Mouse (Mus musculus): ENCODE measurements at regions not wholly inside any gene's neighbourhood (a gene's known extent, or its start where the extent isn't known, plus 50 kb on each side); places are given as distances from the start of the nearest gene placed in this dataset.

GRCm38 (mm10) chr4:39717477-39717876 is 267.4 kb downstream of the 1700009N14Rik start:
- ATAC-seq (replicated peaks) = no peak
- H3K4me2 ChIP-seq = no peak overlapping the region
- H3K9me3 ChIP-seq = no peaks in the 10 kb centered on the region
- no peaks in the 10 kb centered on the region for H3K27me3 ChIP-seq (replicated peaks)
- no peak overlapping the region for H3K9ac ChIP-seq
- no peaks in the 10 kb centered on the region for H3K4me1 ChIP-seq
- H3K4me3 ChIP-seq = no peak overlapping the region
- no peak overlapping the region for H3K27ac ChIP-seq
- H3K36me3 ChIP-seq (replicated peaks) = no peaks in the 10 kb centered on the region
- 91% methylated on average over 6 of the region's 6 CpGs for WGBS

- WGBS = 81% methylated on average over 7 of the region's 7 CpGs
Observed at GRCm38 (mm10) chr4:39718691-39719090, 268.6 kb downstream of the 1700009N14Rik start.

GRCm38 (mm10) chr4:39719951-39720350 is 269.9 kb downstream of the 1700009N14Rik start:
- no peak for ATAC-seq (replicated peaks)
- no peaks in the 10 kb centered on the region for H3K4me1 ChIP-seq
- no peaks in the 10 kb centered on the region for H3K9me3 ChIP-seq
- no peak overlapping the region for H3K4me3 ChIP-seq
- no peak overlapping the region for H3K9ac ChIP-seq
- no peaks in the 10 kb centered on the region for H3K27me3 ChIP-seq (replicated peaks)
- 80% methylated on average over 4 of the region's 4 CpGs for WGBS
- no peak overlapping the region for H3K27ac ChIP-seq
- no peak overlapping the region for H3K4me2 ChIP-seq
- H3K36me3 ChIP-seq (replicated peaks) = no peaks in the 10 kb centered on the region

More at GRCm38 (mm10) chr4:39718691-39719090, 268.6 kb downstream of the 1700009N14Rik start:
- Histone ChIP-seq H3K27me3 (replicated peaks) (no peaks in the 10 kb centered on the region), H3K27ac (no peak overlapping the region), H3K4me1 (no peaks in the 10 kb centered on the region), H3K9ac (no peak overlapping the region), H3K9me3 (no peaks in the 10 kb centered on the region), H3K4me2 (no peak overlapping the region), H3K4me3 (no peak overlapping the region), H3K36me3 (replicated peaks) (no peaks in the 10 kb centered on the region)
- no peak for ATAC-seq (replicated peaks)

- no peak overlapping the region for H3K4me3 ChIP-seq
- no peak for ATAC-seq (replicated peaks)
- 79% methylated on average over 7 of the region's 7 CpGs for WGBS
Observed at GRCm38 (mm10) chr4:39721524-39721923, 271.4 kb downstream of the 1700009N14Rik start.

GRCm38 (mm10) chr4:39765586-39765985 is 315.5 kb downstream of the 1700009N14Rik start:
- no peak overlapping the region for H3K4me2 ChIP-seq
- no peak overlapping the region for H3K27ac ChIP-seq
- no peak for ATAC-seq (replicated peaks)
- WGBS = 80% methylated on average over 2 of the region's 2 CpGs
- H3K4me3 ChIP-seq = no peak overlapping the region
- no peak overlapping the region for H3K9ac ChIP-seq
- peaks cover 5% of the 10 kb centered on the region; the same call in 1 of the 2 replicates for H3K9me3 ChIP-seq
- no peaks in the 10 kb centered on the region for H3K27me3 ChIP-seq (replicated peaks)
- H3K4me1 ChIP-seq = no peaks in the 10 kb centered on the region
- H3K36me3 ChIP-seq (replicated peaks) = no peaks in the 10 kb centered on the region

More at GRCm38 (mm10) chr4:39721524-39721923, 271.4 kb downstream of the 1700009N14Rik start:
- H3K9me3 ChIP-seq = no peaks in the 10 kb centered on the region
- H3K27me3 ChIP-seq (replicated peaks) = no peaks in the 10 kb centered on the region
- no peak overlapping the region for H3K9ac ChIP-seq
- H3K4me2 ChIP-seq = no peak overlapping the region
- H3K4me1 ChIP-seq = no peaks in the 10 kb centered on the region
- H3K27ac ChIP-seq = no peak overlapping the region
- no peaks in the 10 kb centered on the region for H3K36me3 ChIP-seq (replicated peaks)

GRCm38 (mm10) chr4:39791096-39791495 is 341.0 kb downstream of the 1700009N14Rik start:
- Histone ChIP-seq H3K4me1 (no peaks in the 10 kb centered on the region), H3K9me3 (no peaks in the 10 kb centered on the region), H3K27ac (no peak overlapping the region), H3K4me2 (no peak overlapping the region), H3K4me3 (no peak overlapping the region), H3K27me3 (replicated peaks) (no peaks in the 10 kb centered on the region), H3K36me3 (replicated peaks) (no peaks in the 10 kb centered on the region), H3K9ac (no peak overlapping the region)
- ATAC-seq (replicated peaks) = no peak
- WGBS = 85% methylated on average over 5 of the region's 5 CpGs

GRCm38 (mm10) chr4:39809950-39810349 is 332.9 kb upstream of the Aco1 start:
- WGBS = 67% methylated on average over 3 of the region's 3 CpGs
- H3K9me3 ChIP-seq = no peaks in the 10 kb centered on the region
- H3K4me3 ChIP-seq = no peak overlapping the region
- H3K36me3 ChIP-seq (replicated peaks) = no peaks in the 10 kb centered on the region
- no peak overlapping the region for H3K9ac ChIP-seq
- H3K27ac ChIP-seq = no peak overlapping the region
- H3K27me3 ChIP-seq (replicated peaks) = no peaks in the 10 kb centered on the region
- H3K4me1 ChIP-seq = no peaks in the 10 kb centered on the region
- no peak overlapping the region for H3K4me2 ChIP-seq
- ATAC-seq (replicated peaks) = 0 out of 2 replicates have a peak, but pooled peaks have one; percentile 53

- no peak for ATAC-seq (replicated peaks)
- no peak overlapping the region for H3K4me3 ChIP-seq
- no peak overlapping the region for H3K4me2 ChIP-seq
- WGBS = 60% methylated on average over 4 of the region's 4 CpGs
- H3K9me3 ChIP-seq = no peaks in the 10 kb centered on the region
- no peak overlapping the region for H3K27ac ChIP-seq
- H3K4me1 ChIP-seq = no peaks in the 10 kb centered on the region
- no peaks in the 10 kb centered on the region for H3K36me3 ChIP-seq (replicated peaks)
- no peaks in the 10 kb centered on the region for H3K27me3 ChIP-seq (replicated peaks)
- no peak overlapping the region for H3K9ac ChIP-seq
Observed at GRCm38 (mm10) chr4:39812766-39813165, 330.1 kb upstream of the Aco1 start.

GRCm38 (mm10) chr4:39815620-39816019 is 327.3 kb upstream of the Aco1 start:
- Histone ChIP-seq H3K4me1 (0 out of 2 replicates have a peak, but pooled peaks cover 3% of the 10 kb centered on the region), H3K9me3 (no peaks in the 10 kb centered on the region), H3K4me2 (no peak overlapping the region), H3K36me3 (replicated peaks) (no peaks in the 10 kb centered on the region), H3K4me3 (no peak overlapping the region), H3K27me3 (replicated peaks) (no peaks in the 10 kb centered on the region), H3K9ac (no peak overlapping the region), H3K27ac (no peak overlapping the region)
- no peak for ATAC-seq (replicated peaks)

- H3K27me3 ChIP-seq (replicated peaks) = no peaks in the 10 kb centered on the region
- H3K4me2 ChIP-seq = no peak overlapping the region
- 76% methylated on average over 4 of the region's 4 CpGs for WGBS
Observed at GRCm38 (mm10) chr4:39817675-39818074, 325.2 kb upstream of the Aco1 start.

GRCm38 (mm10) chr4:39833634-39834033 is 309.2 kb upstream of the Aco1 start:
- no peak for ATAC-seq (replicated peaks)

More at GRCm38 (mm10) chr4:39817675-39818074, 325.2 kb upstream of the Aco1 start:
- Histone ChIP-seq H3K36me3 (replicated peaks) (no peaks in the 10 kb centered on the region), H3K4me3 (no peak overlapping the region), H3K9me3 (no peaks in the 10 kb centered on the region), H3K9ac (no peak overlapping the region), H3K27ac (no peak overlapping the region), H3K4me1 (0 out of 2 replicates have a peak, but pooled peaks cover 3% of the 10 kb centered on the region)
- no peak for ATAC-seq (replicated peaks)

More at GRCm38 (mm10) chr4:39833634-39834033, 309.2 kb upstream of the Aco1 start:
- no peaks in the 10 kb centered on the region for H3K27me3 ChIP-seq (replicated peaks)
- H3K4me3 ChIP-seq = no peak overlapping the region
- 98% methylated on average over 1 of the region's 1 CpGs for WGBS
- no peaks in the 10 kb centered on the region for H3K4me1 ChIP-seq
- H3K4me2 ChIP-seq = no peak overlapping the region
- no peak overlapping the region for H3K27ac ChIP-seq
- no peaks in the 10 kb centered on the region for H3K9me3 ChIP-seq
- no peak overlapping the region for H3K9ac ChIP-seq
- H3K36me3 ChIP-seq (replicated peaks) = no peaks in the 10 kb centered on the region
